Mouse (Mus musculus) adipose tissue, adult 10 weeks (tissue): Measurements from ENCODE around the gene Anxa7. TPM values are rescaled to one million over a fixed set of nuclear protein-coding genes. Genes with fewer than 3 reads are reported as not detected.

Source experiments
- polyA plus RNA-seq: library from polyadenylated mRNA; stranded (reverse); fragments of 350-450 nt; fragmentation: Illumina TruSeq; extraction: RNeasy Lipid Tissue Mini Kit (QIAGEN cat#74804); gene quantifications from one replicate; pipeline ENCODE4 v1.2.3, GENCODE M21; 2014; ENCODE audit warnings: low read depth, low replicate concordance

The Anxa7 gene
- polyA plus RNA-seq, result 75.7 TPM

DNA sequence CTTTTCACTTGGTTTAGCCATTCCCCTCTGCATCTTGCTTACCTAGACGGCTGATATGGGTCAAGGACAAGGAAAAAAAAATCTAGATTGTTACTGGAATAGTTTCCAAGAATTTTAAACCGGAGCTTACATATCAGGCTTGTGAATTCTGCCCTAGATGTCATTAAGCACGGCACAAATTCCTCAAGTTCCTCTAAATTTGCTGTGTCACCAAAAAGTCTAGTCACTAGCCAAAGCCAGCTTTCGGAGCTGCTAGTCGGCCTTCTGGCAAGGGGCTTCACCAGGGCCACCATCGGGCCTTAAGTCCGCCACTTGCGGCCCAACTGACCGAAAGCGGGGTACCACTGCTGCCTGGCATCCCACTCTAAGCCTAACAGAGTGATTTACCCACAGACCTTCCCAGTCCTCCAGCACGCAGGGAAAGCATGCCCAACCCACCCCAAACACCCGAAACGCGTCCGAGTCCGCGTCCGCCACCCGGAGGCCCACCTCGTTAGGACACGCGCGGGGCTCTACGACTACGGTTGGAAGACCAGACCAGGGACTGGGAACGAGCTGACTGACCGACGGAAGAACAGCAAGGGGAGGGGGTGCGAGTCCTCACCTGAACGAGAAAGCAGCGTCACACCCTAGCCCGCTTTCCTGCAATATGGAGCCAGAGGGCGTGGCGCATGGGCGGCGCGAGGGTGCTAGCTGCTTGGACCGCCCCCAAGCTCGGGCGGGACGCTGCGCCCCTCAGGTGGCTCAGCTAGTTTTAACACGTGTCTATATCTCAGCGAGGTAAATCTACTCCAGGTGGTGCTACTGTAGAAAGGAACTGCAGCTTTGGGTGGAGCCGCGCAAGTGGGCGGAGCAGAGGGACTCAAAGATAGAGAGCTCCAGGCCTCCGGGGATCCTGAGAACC, at the start of gene Anxa7:
Anxa7 (minus strand) TSS at position 843 of the 904 bp plus-strand sequence.

DNA sequence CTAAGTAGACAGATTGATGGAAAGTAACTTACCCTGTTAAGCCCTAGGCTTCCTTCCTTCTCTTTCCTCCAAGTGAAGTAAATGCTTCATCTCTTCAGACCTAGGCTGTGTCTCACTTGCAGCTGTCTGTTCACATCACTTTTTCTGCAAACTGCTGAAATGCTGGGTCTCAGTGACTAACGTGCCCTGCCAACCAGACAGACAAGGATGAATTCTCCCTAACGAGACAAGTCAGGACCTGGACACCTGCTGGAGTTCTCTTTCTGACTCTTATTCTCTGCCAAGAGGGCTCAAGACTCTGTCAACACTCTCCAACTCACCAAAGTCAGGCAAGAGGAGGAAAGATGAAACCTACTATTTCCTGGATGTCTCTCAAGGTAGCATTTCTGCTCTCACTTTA, 16.7 kb upstream of the Anxa7 start, which contains the start of gene Mss51:
Mss51 (minus strand) TSS at position 299 of the 400 bp plus-strand sequence.

DNA sequence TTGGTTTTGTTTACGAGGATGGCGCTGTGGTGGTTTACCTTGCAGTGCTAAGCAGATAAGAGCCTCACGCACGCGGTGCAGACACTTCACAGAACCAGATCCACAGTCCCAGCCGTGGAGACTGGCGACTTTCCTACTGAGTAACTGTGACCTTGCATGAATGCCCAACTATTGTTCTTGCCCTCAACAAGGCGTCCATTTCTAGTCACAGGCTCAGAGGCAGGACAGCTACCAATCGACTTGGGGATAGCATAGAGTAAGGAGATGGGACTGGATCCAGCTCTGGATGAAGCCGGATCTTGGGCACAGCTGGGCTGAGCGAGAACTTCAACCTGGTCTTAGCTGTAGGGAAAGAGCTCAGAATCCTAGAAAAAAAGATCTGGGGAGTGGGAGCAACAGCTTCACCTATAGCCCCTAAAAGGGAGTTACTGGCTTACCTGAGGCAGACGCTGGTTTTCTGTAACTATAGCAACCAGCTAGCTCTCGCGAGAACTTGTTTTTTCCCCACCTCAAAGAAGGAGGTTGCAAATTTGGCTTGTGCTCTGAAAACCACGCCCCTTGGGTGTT, 28.1 kb downstream of the Anxa7 start, which contains the start of gene Cfap70:
Cfap70 (minus strand) TSS at position 462 of the 567 bp plus-strand sequence.

Other genes with a start within 250 kb of the Anxa7 start
- gene Kcnk16, start 210.9 kb downstream of the Anxa7 start, polyA plus RNA-seq, result not detected
- gene Nudt13, start 185.4 kb downstream of the Anxa7 start, polyA plus RNA-seq, result 30.5 TPM
- gene Ecd, start 132.0 kb downstream of the Anxa7 start, polyA plus RNA-seq, result 28.0 TPM
- 38.7 TPM for gene Fam149b, start 132.0 kb downstream of the Anxa7 start, polyA plus RNA-seq
- gene Dnajc9, start 91.2 kb downstream of the Anxa7 start, polyA plus RNA-seq, result 22.1 TPM
- 43.1 TPM for gene Mrps16, start 86.5 kb downstream of the Anxa7 start, polyA plus RNA-seq
- gene Cfap70, start 27.9 kb downstream of the Anxa7 start, polyA plus RNA-seq, result 7.5 TPM
- 0.92 TPM for gene Mss51, start 16.8 kb upstream of the Anxa7 start, polyA plus RNA-seq
- 45.0 TPM for gene Ppp3cb, start 66.4 kb upstream of the Anxa7 start, polyA plus RNA-seq
- 14.0 TPM for gene Usp54, start 160.9 kb upstream of the Anxa7 start, polyA plus RNA-seq
- gene Myoz1, start 176.4 kb upstream of the Anxa7 start, polyA plus RNA-seq, result 1.3 TPM
- gene Synpo2l, start 188.2 kb upstream of the Anxa7 start, polyA plus RNA-seq, result 0.30 TPM
- gene Sec24c, start 194.2 kb upstream of the Anxa7 start, polyA plus RNA-seq, result 101 TPM
- 11.9 TPM for gene Fut11, start 214.8 kb upstream of the Anxa7 start, polyA plus RNA-seq
- 77.8 TPM for gene Chchd1, start 222.9 kb upstream of the Anxa7 start, polyA plus RNA-seq
- gene Zswim8, start 227.4 kb upstream of the Anxa7 start, polyA plus RNA-seq, result 85.3 TPM